ENCODE assay signal across 5 mouse cellular contexts in the genomic region with DNA sequence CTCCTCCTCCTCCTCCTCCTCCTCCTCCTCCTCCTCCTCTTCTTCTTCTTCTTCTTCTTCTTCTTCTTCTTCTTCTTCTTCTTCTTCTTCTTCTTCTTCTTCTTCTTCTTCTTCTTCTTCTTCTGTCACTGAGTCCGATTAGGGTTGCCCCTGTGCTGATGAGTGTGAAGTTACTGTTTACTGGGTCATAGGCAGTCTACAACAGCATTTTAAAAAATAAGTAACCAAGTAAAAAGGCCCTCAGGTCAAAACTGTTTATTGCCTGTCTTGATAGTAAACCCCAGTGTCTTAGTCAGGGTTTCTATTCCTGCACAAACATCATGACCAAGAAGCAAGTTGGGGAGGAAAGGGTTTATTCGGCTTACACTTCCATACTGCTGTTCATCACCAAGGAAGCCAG. TPM values are rescaled to one million over a fixed set of nuclear protein-coding genes. Genes with fewer than 3 reads are reported as not detected.
DNase-seq lines count a peak whose midpoint lies in the region; TF ChIP-seq lines count a peak whose summit lies in the region.
"Not testable (repeated sequence)": the region's sequence is repeated elsewhere in the genome, so short reads cannot be mapped to it uniquely, and the experiment has no call there.
"Had no signal": no experiment of that assay in that cellular context is flagged by ENCODE, and none has a peak within 500 bp of the region (broad histone marks: within the 10 kb centered on the region; RNA-seq: fewer than 3 reads in every experiment).

No protein-coding gene starts in this region.

- not testable (repeated sequence) for H3K27ac ChIP-seq in kidney, adult 2 months (ENCODE audit: insufficient read depth, low read depth, low read length)

- not testable (repeated sequence) for TF ChIP-seq CTCF in kidney, adult 2 months (conservative IDR thresholded peaks at IDR 0.05; ENCODE audit: insufficient read depth, insufficient read length, low read depth, low read length)

- H3K4me3 ChIP-seq in kidney, adult 2 months (ENCODE audit: insufficient read depth, low read depth, low read length): not testable (repeated sequence)

- peak; percentile 58 for DNase-seq in kidney, adult 2 months
- peak; percentile 66 for DNase-seq in kidney, adult 9 months

- not testable (repeated sequence) for TF ChIP-seq POLR2A in kidney, adult 2 months (IDR thresholded peaks at IDR 0.05; ENCODE audit: low read depth, low read length)

- peaks cover 22% of the 10 kb centered on the region; the same call in 1 of the 2 replicates for H3K4me1 ChIP-seq in kidney, adult 2 months (ENCODE audit: control insufficient read depth, insufficient read depth, low read length)

- WGBS in kidney, adult 2 months: 51% methylated on average over 2 of the region's 2 CpGs

- H3K27me3 ChIP-seq in kidney, adult 2 months (replicated peaks; ENCODE audit: control insufficient read depth, insufficient read depth, low read length): not testable (repeated sequence)

- not testable (repeated sequence) for H3K36me3 ChIP-seq in kidney, adult 2 months (ENCODE audit: control insufficient read depth, insufficient read depth, low read length)

RNA-seq across cellular contexts. Expression of gene Amotl2, which starts 48.1 kb away (rescaled TPM):
- 37.7 and 40.5 TPM in 2 replicates for polyA plus RNA-seq in kidney, adult 2 months (2012; rRNA removed)
- polyA plus RNA-seq: activated CD4-positive, CD25-positive, alpha-beta regulatory T cell, adult 4 months; CD4-positive, CD25-positive, alpha-beta regulatory T cell, adult 4 months; G1E had no signal
